Mouse (Mus musculus): ENCODE data around the gene Scml4.

Gene Scml4

GRCm38 (mm10) chr10:42860159-42860911 is at the start of gene Scml4:
Gene Scml4, plus strand, starts transcription at chr10:42860370.
- peak; percentile 69 for DNase-seq (ENCODE audit: low spot score)

DNA sequence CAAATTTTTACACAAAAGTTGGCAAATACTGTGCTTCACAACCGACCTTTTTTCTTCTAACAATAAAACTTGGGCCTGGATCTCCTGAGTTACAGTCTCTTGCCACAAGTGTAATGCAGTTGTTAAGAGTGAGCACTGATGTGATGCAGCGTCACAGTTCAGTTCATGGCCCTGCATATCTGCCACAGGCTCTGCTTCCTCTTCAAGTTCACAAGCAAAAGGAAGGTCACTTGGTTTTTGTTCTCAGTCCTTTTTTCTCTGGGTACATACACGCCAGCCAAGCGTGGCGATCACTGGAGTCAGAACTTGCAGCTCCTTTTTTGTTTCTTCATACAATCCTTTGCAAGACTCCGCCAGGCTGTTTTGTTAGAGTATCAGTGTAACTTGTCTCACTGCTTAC is 34.2 kb upstream of the Scml4 start:
- no peak for DNase-seq (ENCODE audit: low spot score)

GRCm38 (mm10) chr10:42827155-42827554 is 33.0 kb upstream of the Scml4 start:
- no peak for DNase-seq (ENCODE audit: low spot score)

DNA sequence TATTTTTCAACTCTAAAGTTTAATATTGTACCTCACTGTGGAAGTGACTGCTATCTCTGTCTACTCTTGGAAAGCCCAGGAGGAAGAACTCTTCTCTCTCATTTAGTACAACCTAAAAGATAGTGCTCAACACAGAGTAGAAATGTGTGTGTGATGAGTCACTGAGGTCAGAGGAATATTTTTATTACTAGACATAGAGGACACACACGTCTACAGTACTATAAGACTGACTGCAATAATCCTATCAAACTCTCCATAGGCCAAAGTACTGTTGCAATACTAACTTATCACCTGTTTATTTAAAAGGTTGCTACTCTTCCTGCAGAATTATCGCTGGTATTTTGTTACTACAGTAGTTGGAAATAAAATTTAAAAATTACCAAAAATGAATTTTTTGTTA is 30.2 kb upstream of the Scml4 start:
- DNase-seq (ENCODE audit: low spot score): no peak

GRCm38 (mm10) chr10:42830409-42830808 is 29.8 kb upstream of the Scml4 start:
- DNase-seq (ENCODE audit: low spot score): no peak

- DNase-seq (ENCODE audit: low spot score): peak; percentile 35
These were observed 27.5 kb upstream of the Scml4 start for GRCm38 (mm10) chr10:42832677-42833076.

DNA sequence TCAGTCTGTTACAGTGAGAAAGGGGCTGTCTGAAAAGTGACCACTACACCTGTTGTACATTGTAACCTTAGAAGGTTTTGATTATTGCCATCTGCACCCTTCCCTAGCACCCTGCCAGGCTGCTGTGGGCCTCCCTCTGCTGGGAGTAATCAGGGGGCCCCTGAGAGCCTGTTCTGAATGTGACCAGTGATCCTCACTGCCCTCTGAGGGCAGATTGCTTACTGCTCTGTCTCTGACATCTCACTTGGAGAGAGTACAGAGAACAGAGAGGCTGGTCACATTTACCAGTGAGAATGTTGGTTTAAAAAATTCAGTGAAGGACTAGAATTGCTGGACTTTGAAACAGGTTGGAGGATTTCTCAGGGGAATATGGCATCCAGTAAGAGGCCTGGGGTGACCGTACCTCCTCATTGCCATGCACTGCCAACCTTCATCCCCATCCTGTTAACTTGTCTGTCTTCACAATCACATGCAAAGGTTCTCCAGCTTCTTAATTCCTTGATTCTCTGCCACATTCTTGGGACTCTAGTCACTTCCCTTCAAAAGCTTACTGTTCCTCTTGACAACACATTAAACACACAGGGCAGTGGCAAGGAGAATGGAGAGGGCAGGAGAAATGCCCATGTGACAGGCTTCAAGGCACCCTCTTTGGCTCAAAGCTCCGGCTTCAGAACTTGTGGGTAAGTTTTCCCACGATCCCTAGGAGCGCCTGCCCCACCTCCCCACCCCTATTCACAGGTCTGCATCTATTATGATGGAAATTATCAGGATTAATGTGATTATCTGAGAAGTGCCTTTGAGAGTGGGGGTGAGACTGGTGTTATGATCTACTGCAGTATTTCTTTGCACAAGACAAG is 26.1 kb upstream of the Scml4 start:
- no peak for DNase-seq (ENCODE audit: low spot score)

DNA sequence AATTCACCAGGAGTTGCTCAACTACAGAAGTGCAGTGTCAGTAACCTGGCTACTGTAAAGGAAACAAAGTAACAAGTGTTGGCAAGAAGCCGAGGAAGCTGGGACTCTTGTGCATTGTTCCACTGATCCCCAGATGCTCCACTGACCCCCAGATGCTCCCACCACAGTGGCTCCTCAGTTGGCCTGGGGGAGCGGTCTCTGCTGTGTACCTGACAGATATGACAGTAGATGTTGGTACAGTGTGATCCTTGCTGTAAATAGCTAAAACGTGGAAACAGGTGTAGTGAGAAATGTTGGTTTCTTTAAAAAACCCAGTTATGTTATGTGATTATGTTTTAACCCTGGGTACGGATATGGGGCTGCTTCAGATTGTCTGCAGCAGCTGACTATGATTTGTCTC is 22.1 kb upstream of the Scml4 start:
- DNase-seq (ENCODE audit: low spot score): no peak

DNA sequence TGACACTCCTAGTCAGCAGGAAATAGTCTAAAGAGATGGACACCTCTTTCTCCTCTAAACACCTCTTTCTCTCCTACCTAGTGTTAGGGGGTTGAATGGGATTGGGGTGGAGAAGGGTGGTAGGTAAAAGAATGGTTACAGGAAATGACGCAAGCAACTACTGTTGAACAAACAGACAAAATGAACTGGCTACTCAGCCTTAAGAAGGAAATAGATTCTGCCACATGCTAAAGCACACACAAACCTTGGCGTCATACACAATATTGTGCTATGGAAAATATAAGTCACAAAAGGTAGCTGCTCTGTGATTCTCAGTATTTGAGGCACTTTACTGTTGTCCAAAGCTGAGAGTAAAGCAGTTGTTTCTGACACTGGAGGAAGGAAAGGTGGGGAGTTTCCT is 21.4 kb upstream of the Scml4 start:
- DNase-seq (ENCODE audit: low spot score): no peak

GRCm38 (mm10) chr10:42840036-42840435 is 20.1 kb upstream of the Scml4 start:
- no peak for DNase-seq (ENCODE audit: low spot score)

DNA sequence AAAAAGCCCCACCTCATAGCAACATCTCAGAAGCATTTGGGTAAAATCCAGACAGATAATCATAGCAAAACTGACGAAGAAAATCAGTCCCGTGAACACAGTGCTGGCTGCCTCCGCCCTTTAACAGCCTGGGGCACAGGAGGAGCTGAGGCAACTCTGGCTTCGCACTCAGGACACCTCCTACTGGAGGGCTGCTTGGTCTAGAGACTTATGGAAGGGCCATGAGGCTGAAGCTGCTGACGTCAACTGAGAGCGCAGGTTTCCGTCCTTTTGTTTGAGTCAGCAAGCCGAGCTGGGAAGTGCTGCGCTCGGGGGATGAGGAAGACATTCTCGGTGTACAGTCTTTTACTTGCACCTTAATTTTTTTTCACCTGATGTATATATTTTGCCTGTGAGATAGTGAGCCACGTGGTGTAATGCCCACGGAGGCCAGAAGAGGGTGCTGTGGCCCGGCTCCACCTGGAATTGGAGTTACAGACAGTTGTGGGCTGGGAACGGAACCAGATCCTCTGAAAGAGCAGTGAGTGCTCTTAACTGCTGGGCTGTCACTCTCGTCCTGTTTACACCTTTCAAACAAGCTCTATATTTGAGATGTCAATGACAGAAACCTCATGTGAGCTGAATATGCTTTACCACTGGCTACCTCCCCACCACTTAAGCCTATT is 18.5 kb upstream of the Scml4 start:
- no peak for DNase-seq (ENCODE audit: low spot score)

DNA sequence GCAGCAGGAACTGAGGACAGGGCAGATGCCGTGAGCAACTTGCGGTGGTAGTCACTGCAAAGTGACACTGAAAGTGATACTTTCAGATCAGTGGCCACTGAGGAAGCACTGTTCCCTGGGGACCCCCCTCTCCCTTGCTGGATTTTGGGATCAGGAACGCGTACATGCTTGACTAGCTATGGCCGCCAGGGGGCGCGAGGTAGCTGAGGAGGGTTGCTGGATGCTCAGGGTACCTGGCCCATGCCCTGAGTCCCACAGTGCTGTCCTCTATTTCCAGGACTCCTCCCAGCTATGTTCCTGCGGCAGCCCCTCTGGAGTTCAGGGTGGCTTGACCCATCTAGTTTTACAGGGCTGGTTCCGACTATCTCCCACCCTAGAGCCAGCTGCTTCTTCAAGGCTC is 17.8 kb upstream of the Scml4 start:
- DNase-seq (ENCODE audit: low spot score): peak; percentile 89

DNA sequence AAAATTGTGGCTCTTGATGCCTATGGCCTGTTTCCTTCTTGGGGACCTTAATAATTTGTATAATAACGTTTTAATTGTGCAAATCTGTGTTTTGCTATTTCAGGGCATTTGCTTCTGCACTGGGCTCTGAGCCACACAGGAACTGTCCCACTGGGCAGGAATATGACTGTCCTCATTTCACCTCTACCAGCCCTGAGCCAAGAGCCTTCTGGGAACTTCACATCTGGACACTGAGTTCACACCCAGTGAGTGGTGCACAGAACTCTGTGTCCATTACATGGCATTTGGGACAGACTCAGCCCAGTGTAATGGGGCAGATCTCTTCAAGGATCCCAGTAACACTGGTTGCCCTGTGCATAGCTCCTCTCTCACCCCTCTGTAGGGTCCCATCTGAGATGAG is 16.8 kb upstream of the Scml4 start:
- DNase-seq (ENCODE audit: low spot score): no peak

DNA sequence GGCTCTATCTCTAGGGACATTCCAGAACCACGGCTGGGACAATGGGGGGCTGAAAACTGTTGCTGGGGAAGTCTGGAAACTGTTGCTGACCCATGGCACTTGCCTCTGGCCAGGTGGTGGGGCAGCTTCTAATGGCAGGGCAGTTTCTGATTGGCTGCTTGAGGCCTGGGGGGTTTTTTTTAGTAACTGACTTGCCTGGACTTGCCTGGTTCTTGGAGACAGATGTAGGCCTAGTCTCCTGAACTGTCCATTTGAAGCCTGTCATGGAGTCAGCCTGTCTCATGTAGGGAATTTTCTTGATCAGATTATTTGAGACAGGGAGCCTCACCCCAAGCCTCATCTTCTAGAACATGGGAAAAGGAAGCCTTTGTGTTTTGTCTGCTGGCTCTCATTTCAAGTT is 14.7 kb upstream of the Scml4 start:
- DNase-seq (ENCODE audit: low spot score): no peak

GRCm38 (mm10) chr10:42848179-42849080 is 11.7 kb upstream of the Scml4 start:
- DNase-seq (ENCODE audit: low spot score): no peak

- no peak for DNase-seq (ENCODE audit: low spot score)
These were observed 11.1 kb upstream of the Scml4 start for GRCm38 (mm10) chr10:42849081-42849400.

DNA sequence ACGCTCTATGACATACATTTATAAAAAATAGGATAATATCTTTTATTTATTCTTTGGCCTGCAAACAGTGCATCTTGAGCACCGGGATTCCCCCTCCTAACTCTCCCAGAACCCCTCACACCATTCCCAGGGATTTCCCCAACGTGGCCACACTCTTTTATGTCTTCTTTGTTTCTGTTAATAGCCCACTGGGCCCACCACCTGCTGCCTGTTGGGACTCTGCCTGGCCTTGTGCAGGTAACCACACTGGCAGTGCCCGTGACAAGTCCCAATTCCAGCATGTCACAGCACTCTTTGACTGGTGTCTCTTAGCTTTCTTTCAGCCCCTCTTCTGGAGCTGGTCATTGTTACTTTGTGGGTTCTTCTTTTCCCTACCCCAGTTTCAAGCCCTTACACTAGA is 5.3 kb upstream of the Scml4 start:
- DNase-seq (ENCODE audit: low spot score): no peak

DNA sequence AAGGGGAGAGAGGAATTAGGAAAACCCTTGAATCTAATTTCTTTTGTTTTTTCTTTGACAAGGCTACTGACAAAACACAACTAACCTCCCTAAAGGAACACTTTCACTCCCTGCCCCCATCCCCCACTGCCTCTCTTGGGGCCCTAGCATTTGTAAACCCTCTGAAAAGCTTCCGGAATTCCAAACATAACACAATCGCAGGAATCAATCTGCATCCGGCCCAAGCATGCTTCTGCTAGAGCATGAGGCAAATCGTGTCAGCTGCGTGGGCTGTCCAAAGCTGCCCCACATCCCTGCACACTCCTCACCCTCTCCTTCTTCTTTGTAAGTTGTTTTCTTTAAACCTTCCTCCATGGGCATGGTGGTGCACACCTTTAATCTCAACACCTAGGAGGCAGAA is 4.9 kb upstream of the Scml4 start:
- DNase-seq (ENCODE audit: low spot score): peak; percentile 38

DNA sequence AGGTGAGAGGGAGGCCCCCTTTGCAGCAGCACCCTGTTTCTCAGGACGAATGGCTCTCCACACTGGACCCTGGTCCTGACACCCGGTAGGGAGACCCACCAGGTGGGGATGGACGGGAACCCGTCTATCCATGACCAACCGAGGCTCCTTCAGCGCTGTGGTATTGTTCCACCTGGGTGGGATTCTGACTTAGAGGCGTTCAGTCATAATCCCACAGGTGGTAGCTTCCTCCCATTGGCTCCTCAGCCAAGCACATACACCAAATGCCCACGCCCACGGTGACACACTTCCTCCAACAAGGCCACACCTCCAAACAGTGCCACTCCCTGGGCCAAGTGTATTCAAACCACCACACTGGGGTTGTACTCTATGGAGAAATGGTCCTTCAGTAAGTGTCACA is 3.6 kb upstream of the Scml4 start:
- no peak for DNase-seq (ENCODE audit: low spot score)

DNA sequence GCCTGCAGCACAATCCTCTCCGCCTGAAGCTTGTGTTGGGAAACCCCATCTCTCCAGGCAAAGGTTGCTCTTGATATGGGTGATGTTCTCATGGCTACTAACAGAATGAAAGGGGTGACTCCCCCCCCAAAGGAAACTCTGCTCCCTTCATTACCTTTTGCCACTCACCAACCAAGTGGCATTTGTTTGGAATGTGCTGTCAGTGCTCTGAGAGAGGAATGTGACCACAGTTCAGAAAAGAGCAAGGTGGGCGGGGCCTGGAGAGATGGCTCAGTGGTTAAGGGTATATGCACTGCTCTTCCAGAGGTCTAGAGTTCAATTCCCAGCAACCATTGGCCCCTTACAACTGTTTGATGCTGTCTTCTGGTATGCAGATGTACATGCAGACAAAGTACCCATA is 3.1 kb upstream of the Scml4 start:
- no peak for DNase-seq (ENCODE audit: low spot score)

DNA sequence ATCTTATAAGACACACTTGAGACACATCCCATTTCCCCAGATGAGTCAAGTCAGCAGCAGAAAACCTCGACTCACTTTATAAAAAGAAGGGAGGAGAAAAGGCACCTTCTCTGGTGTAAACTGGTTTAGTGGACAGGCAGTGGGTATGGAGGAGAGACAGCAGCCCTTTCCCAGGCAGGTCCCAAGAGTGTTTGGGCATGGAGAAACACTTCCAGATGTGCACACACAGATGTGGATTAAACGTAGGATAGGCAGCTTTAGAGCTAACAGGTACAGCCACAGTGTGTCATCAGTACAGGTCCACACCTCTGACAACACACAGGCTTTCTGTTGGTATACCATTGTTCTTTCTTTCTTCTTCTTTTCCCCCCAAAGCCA is 400 bp upstream of the Scml4 start:
- DNase-seq (ENCODE audit: low spot score): peak; percentile 32

DNA sequence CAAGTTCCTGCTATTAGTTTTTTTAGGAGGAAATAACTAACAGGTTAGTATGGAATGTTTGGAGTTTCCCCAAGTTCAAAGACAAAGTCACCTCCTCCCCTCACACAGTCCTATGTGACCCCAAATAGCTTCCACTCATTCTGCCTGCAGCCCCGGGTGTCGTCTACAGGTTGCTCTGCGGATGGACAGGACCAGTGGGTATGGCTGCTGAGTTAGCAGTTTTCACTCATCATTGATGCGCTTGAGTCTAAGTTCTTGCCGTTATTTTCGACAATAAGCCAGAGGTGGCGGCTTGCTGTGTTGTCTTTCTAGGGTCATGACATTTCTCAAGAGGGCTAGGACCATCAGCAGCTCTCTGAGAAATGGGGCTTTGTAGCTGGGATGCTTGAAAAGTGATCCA is 1.3 kb downstream of the Scml4 start:
- no peak for DNase-seq (ENCODE audit: low spot score)

All from embryo, embryonic 10 days (tissue).